Mouse (Mus musculus) midbrain, embryonic 15.5 days (tissue): Measurements from ENCODE around the gene Flt3l. TPM values are rescaled to one million over a fixed set of nuclear protein-coding genes. Genes with fewer than 3 reads are reported as not detected.
"Not testable (repeated sequence)": the region's sequence is repeated elsewhere in the genome, so short reads cannot be mapped to it uniquely, and the experiment has no call there.

Source experiments
- ATAC-seq: fragments of 200-750 bp; cut with Nextera tagmentation; replicated peaks from 2 replicates; pipeline ENCODE4 v1.8.0; 2017; ENCODE audit warnings: moderate TSS enrichment
- H3K27ac ChIP-seq: fragments of 300-500 bp; sonication (generic); 2 replicates; pipeline ENCODE4 v1.5.1; 2015; ENCODE audit warnings: mild to moderate bottlenecking, inconsistent platforms
- H3K27me3 ChIP-seq: fragments of 300-500 bp; sonication (generic); replicated peaks from 2 replicates; pipeline ENCODE4 v1.6.1; 2015; ENCODE audit warnings: inconsistent platforms
- H3K36me3 ChIP-seq: fragments of 300-500 bp; sonication (generic); replicated peaks from 2 replicates; pipeline ENCODE4 v1.6.1; 2015; ENCODE audit warnings: inconsistent platforms
- H3K4me1 ChIP-seq: fragments of 300-500 bp; sonication (generic); 2 replicates; pipeline ENCODE4 v1.6.1; 2015; ENCODE audit warnings: inconsistent platforms
- H3K4me2 ChIP-seq: fragments of 300-500 bp; sonication (generic); 2 replicates; pipeline ENCODE4 v1.6.1; 2015; ENCODE audit warnings: inconsistent platforms, mild to moderate bottlenecking, moderate library complexity
- H3K4me3 ChIP-seq: fragments of 300-500 bp; sonication (generic); 2 replicates; pipeline ENCODE4 v1.5.1; 2015; ENCODE audit warnings: mild to moderate bottlenecking, inconsistent platforms
- H3K9ac ChIP-seq: fragments of 300-500 bp; sonication (generic); 2 replicates; pipeline ENCODE4 v1.6.1; 2015; ENCODE audit warnings: mild to moderate bottlenecking, inconsistent platforms
- H3K9me3 ChIP-seq: fragments of 300-500 bp; sonication (generic); 2 replicates; pipeline ENCODE4 v1.6.1; 2016; ENCODE audit warnings: inconsistent platforms
- WGBS: fragments of 180-500 bp; shearing (Covaris S2); methylation state at CpG from one replicate; pipeline ENCODE4 v1.1.7; 2015; ENCODE audit warnings: mixed read lengths; 5-methylcytosine and 5-hydroxymethylcytosine counted together
- polyA plus RNA-seq: library from polyadenylated mRNA; unstranded; fragments of >200 nt; fragmentation: Nextera tagmentation; extraction: Ambion mirVana; gene quantifications from 2 replicates; pipeline ENCODE4 v1.2.1, GENCODE M21; 2015

Gene Flt3l
- polyA plus RNA-seq, 1 experiment from 2014 or later: 2.1 TPM

- H3K4me3 ChIP-seq: no peak overlapping the region
- H3K4me2 ChIP-seq: no peak overlapping the region
- no peak overlapping the region for H3K27ac ChIP-seq
- 2% methylated on average over 29 of the region's 29 CpGs for WGBS
- H3K9ac ChIP-seq: no peak overlapping the region
- no peak for ATAC-seq
- no peaks in the 10 kb centered on the region for H3K36me3 ChIP-seq
- H3K27me3 ChIP-seq: peaks cover 71% of the 10 kb centered on the region
- H3K4me1 ChIP-seq: peaks cover 14% of the 10 kb centered on the region
- no peaks in the 10 kb centered on the region for H3K9me3 ChIP-seq
These were observed 38.5 kb upstream of the Flt3l start for GRCm38 (mm10) chr7:45174567-45175280.

DNA sequence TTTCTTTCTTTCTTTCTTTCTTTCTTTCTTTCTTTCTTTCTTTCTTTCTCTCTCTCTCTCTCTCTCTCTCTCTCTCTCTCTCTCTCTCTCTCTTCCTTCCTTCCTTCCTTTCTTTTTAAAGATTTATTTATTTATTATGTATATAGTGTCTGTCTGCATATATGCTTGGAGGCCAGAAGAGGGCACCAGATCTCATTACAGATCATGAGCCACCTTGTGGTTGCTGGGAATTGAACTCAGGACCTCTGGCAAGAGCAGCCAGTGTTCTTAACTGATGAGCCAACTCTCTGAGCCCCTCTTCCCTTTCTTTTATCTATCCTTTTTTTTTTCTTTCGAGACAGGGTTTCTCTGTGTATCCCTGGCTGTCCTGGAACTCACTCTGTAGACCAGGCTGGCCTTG, 37.5 kb upstream of the Flt3l start:
- ATAC-seq, H3K9me3 ChIP-seq, H3K4me3 ChIP-seq, H3K4me2 ChIP-seq, H3K36me3 ChIP-seq, H3K27ac ChIP-seq, H3K9ac ChIP-seq: not testable (repeated sequence)
- H3K4me1 ChIP-seq: peaks cover 16% of the 10 kb centered on the region
- WGBS: 50% methylated on average over 1 of the region's 1 CpGs
- peaks cover 71% of the 10 kb centered on the region for H3K27me3 ChIP-seq

DNA sequence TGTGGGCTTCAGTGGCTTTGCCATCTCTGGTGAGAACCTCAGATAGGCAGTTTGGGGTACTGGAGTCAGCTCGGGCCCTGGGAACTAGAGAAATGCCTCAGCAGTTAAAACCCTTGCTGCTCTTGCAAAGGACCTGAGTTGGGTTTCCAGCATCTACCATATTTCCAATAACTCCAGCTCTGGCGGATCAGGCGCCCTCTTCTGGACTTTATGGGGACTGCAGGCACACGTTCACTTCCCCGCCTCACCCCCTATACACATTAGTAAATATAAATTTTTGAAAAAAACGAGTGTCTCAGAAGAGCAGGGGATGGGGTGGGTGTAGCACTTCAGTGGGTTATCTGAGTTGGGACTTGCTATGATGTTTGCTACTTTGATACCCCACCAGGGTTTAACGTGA, 36.7 kb upstream of the Flt3l start:
- no peak overlapping the region for H3K9ac ChIP-seq
- no peak overlapping the region for H3K27ac ChIP-seq
- H3K4me3 ChIP-seq: no peak overlapping the region
- no peaks in the 10 kb centered on the region for H3K9me3 ChIP-seq
- H3K4me2 ChIP-seq: no peak overlapping the region
- peaks cover 24% of the 10 kb centered on the region for H3K4me1 ChIP-seq
- no peaks in the 10 kb centered on the region for H3K36me3 ChIP-seq
- ATAC-seq: no peak
- WGBS: 57% methylated on average over 7 of the region's 7 CpGs
- H3K27me3 ChIP-seq: peaks cover 71% of the 10 kb centered on the region

GRCm38 (mm10) chr7:45169495-45169894, 33.3 kb upstream of the Flt3l start:
- no peak overlapping the region for H3K9ac ChIP-seq

GRCm38 (mm10) chr7:45168656-45169055, 32.4 kb upstream of the Flt3l start:
- Histone ChIP-seq H3K9me3 (no peaks in the 10 kb centered on the region), H3K9ac (no peak overlapping the region), H3K27ac (no peak overlapping the region), H3K36me3 (no peaks in the 10 kb centered on the region), H3K4me3 (peak overlapping the region; percentile 8; the same call in 1 of the 2 replicates), H3K27me3 (peaks cover 70% of the 10 kb centered on the region), H3K4me1 (peaks cover 21% of the 10 kb centered on the region), H3K4me2 (peak overlapping the region; percentile 37)
- WGBS: 4% methylated on average over 24 of the region's 24 CpGs
- no peak for ATAC-seq

More at GRCm38 (mm10) chr7:45169495-45169894, 33.3 kb upstream of the Flt3l start:
- H3K36me3 ChIP-seq: no peaks in the 10 kb centered on the region
- H3K4me1 ChIP-seq: peaks cover 15% of the 10 kb centered on the region
- no peak for ATAC-seq
- peaks cover 70% of the 10 kb centered on the region for H3K27me3 ChIP-seq
- H3K4me2 ChIP-seq: no peak overlapping the region
- H3K4me3 ChIP-seq: no peak overlapping the region
- no peaks in the 10 kb centered on the region for H3K9me3 ChIP-seq
- 93% methylated on average over 3 of the region's 3 CpGs for WGBS
- H3K27ac ChIP-seq: no peak overlapping the region

DNA sequence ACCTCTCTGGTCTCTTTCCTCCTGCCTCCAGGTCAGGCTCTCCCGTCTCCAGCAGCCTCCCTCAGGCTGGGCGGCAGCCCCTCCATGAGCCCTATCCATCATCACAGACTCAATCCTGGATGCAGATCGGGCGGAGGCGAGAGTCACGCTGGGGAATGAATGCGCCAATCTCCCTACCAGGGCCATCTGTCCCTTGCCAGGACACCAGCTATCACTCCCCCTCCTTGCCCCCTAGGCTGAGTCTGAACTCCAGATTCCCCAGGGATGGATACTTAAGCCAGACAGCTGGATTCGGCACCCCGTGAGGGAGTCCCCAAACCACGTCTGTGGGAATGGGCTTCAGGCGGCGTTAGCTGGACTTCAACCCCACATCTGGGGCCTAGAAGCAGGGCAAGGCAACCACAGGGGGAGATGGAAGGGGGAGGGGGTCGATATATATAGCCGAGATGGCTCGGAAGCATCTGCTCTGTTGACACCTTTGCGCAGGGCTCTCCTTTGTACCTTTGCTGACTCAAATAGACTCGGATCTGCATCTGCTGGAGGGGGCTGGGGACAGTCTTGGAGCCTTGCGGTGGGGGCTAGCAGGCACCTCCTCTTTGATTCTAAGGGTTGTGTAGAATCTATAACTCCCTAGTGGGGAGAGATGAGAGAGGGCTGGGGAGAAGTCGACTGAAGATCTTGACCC, 31.7 kb upstream of the Flt3l start:
- Histone ChIP-seq H3K27ac (no peak overlapping the region), H3K4me3 (peak overlapping the region; percentile 2; the same call in 1 of the 2 replicates), H3K9me3 (no peaks in the 10 kb centered on the region)

DNA sequence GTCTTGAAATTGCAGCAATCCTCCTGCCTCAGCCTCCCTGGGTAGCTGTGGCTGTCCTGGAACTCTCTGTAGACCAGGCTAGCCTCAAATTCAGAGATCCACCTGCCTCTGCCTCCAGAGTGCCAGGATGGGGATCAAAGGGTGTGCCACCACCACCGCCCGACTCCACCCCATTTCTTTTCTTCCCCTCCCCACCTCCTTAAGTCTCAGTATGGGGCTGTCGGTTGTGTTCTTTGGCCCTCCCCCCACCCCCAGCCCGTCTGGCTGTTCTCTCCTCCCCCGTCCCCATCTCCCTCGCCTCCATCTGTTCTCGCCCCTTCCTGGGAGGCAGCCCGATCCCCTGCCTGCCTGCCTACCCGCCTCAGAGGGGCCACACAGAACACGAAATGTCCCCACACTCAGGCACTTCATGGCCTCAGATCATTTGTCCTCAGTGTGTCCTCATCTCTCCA, 30.7 kb upstream of the Flt3l start:
- H3K4me1 ChIP-seq: peaks cover 30% of the 10 kb centered on the region
- H3K27ac ChIP-seq: no peak overlapping the region
- no peaks in the 10 kb centered on the region for H3K9me3 ChIP-seq
- H3K36me3 ChIP-seq: no peaks in the 10 kb centered on the region
- no peak overlapping the region for H3K4me2 ChIP-seq
- no peak for ATAC-seq
- peaks cover 78% of the 10 kb centered on the region for H3K27me3 ChIP-seq
- WGBS: 17% methylated on average over 10 of the region's 10 CpGs
- H3K4me3 ChIP-seq: no peak overlapping the region
- H3K9ac ChIP-seq: no peak overlapping the region

More for the DNA sequence above, 31.7 kb upstream of the Flt3l start:
- no peak overlapping the region for H3K9ac ChIP-seq
- ATAC-seq: no peak
- H3K4me1 ChIP-seq: peaks cover 23% of the 10 kb centered on the region
- peak overlapping the region; percentile 26 for H3K4me2 ChIP-seq
- no peaks in the 10 kb centered on the region for H3K36me3 ChIP-seq
- H3K27me3 ChIP-seq: peaks cover 78% of the 10 kb centered on the region
- 2% methylated on average over 19 of the region's 19 CpGs for WGBS

- no peak overlapping the region for H3K9ac ChIP-seq
- no peak overlapping the region for H3K4me3 ChIP-seq
- H3K27me3 ChIP-seq: peaks cover 74% of the 10 kb centered on the region
- H3K27ac ChIP-seq: no peak overlapping the region
- H3K4me1 ChIP-seq: peaks cover 31% of the 10 kb centered on the region
- 40% methylated on average over 11 of the region's 11 CpGs for WGBS
- no peak for ATAC-seq
- H3K9me3 ChIP-seq: no peaks in the 10 kb centered on the region
- no peak overlapping the region for H3K4me2 ChIP-seq
- H3K36me3 ChIP-seq: no peaks in the 10 kb centered on the region; the same call in 1 of the 2 replicates
These were observed 29.5 kb upstream of the Flt3l start for GRCm38 (mm10) chr7:45165701-45166100.

DNA sequence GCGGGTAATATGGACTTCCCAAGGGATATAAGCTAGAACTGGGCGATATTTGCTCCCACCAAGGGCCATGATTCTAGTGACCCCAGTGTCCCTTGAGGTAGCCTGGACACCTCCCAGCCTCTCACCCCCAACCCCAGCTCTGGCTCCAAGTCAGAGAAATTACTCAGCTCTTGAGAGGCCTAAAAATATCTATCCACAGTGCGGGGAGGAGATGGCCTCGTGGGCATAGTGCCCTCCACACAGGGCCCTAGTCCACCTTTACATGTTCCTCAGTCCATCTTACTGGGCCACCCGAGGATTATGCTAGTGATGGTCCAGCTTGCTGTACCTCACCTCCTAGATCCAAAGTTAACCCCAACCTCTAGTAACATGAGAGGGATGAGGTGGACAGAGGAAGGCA, 28.6 kb upstream of the Flt3l start:
- WGBS: 65% methylated on average over 5 of the region's 5 CpGs
- Histone ChIP-seq H3K36me3 (no peaks in the 10 kb centered on the region; the same call in 1 of the 2 replicates), H3K27me3 (peaks cover 68% of the 10 kb centered on the region), H3K4me2 (no peak overlapping the region), H3K4me3 (no peak overlapping the region), H3K9ac (no peak overlapping the region), H3K9me3 (no peaks in the 10 kb centered on the region), H3K4me1 (peaks cover 31% of the 10 kb centered on the region), H3K27ac (no peak overlapping the region)
- no peak for ATAC-seq

- Histone ChIP-seq H3K27me3 (peaks cover 59% of the 10 kb centered on the region), H3K9me3 (no peaks in the 10 kb centered on the region), H3K4me1 (peaks cover 30% of the 10 kb centered on the region), H3K36me3 (peaks cover 7% of the 10 kb centered on the region; the same call in 1 of the 2 replicates), H3K4me2 (peak within 1 kb of the TSS; percentile 54), H3K4me3 (peak within 1 kb of the TSS; percentile 33), H3K9ac (peak within 1 kb of the TSS; percentile 31), H3K27ac (no peak within 1 kb of the TSS)
- no peak for ATAC-seq
- WGBS: under 1% methylated on average over 37 of the region's 41 CpGs
These were observed 27.7 kb upstream of the Flt3l start, which contains the start of gene Slc17a7 for GRCm38 (mm10) chr7:45163735-45164490. TSS of gene Slc17a7 (plus strand) at chr7:45163949.

- no peak overlapping the region for H3K4me3 ChIP-seq
- H3K4me1 ChIP-seq: peaks cover 22% of the 10 kb centered on the region
- peaks cover 7% of the 10 kb centered on the region; the same call in 1 of the 2 replicates for H3K36me3 ChIP-seq
- H3K9me3 ChIP-seq: no peaks in the 10 kb centered on the region
- no peak overlapping the region for H3K9ac ChIP-seq
- 67% methylated on average over 9 of the region's 9 CpGs for WGBS
- no peak for ATAC-seq
- peaks cover 51% of the 10 kb centered on the region for H3K27me3 ChIP-seq
- no peak overlapping the region for H3K27ac ChIP-seq
- no peak overlapping the region for H3K4me2 ChIP-seq
These were observed 26.9 kb upstream of the Flt3l start for GRCm38 (mm10) chr7:45162996-45163615.
